Mouse (Mus musculus) midbrain, embryonic 11.5 days (tissue): ENCODE data around the gene Mrpl18. TPM values are rescaled to one million over a fixed set of nuclear protein-coding genes. Genes with fewer than 3 reads are reported as not detected.

Experiments used
- ATAC-seq: fragments of 200-750 bp; cut with Nextera tagmentation; 2 replicates; pipeline ENCODE4 v1.8.0; 2017; ENCODE audit warnings: moderate TSS enrichment, moderate library complexity; ENCODE audit not compliant: low FRiP score
- DNase-seq: peaks from one replicate; pipeline ENCODE4 v3.0.0; 2015; ENCODE audit warnings: low spot score; ENCODE audit errors: missing footprints
- H3K27ac ChIP-seq: fragments of 300-500 bp; sonication (generic); 2 replicates; pipeline ENCODE4 v1.5.1; 2014; ENCODE audit warnings: low read depth, low read length
- H3K27me3 ChIP-seq: fragments of 300-500 bp; sonication (generic); 2 replicates; pipeline ENCODE4 v1.6.1; 2014; ENCODE audit warnings: mild to moderate bottlenecking, low read length, moderate library complexity, mixed read lengths; ENCODE audit not compliant: control insufficient read depth, insufficient read depth
- H3K36me3 ChIP-seq: fragments of 300-500 bp; sonication (generic); 2 replicates; pipeline ENCODE4 v1.6.1; 2014; ENCODE audit warnings: mild to moderate bottlenecking, low read length, moderate library complexity, mixed read lengths; ENCODE audit not compliant: control insufficient read depth, insufficient read depth
- H3K4me1 ChIP-seq: fragments of 300-500 bp; sonication (generic); 2 replicates; pipeline ENCODE4 v1.6.1; 2014; ENCODE audit warnings: low read length; ENCODE audit not compliant: control insufficient read depth, insufficient read depth
- H3K4me2 ChIP-seq: fragments of 300-500 bp; sonication (generic); 2 replicates; pipeline ENCODE4 v1.6.1; 2014; ENCODE audit warnings: mild to moderate bottlenecking, moderate library complexity
- H3K4me3 ChIP-seq: fragments of 300-500 bp; sonication (generic); 2 replicates; pipeline ENCODE4 v1.5.1; 2014; ENCODE audit warnings: low read depth, low read length
- H3K9ac ChIP-seq: fragments of 300-500 bp; sonication (generic); 2 replicates; pipeline ENCODE4 v1.6.1; 2014; ENCODE audit warnings: low read length
- H3K9me3 ChIP-seq: fragments of 300-500 bp; sonication (generic); 2 replicates; pipeline ENCODE4 v1.6.1; 2016; ENCODE audit warnings: low read length; ENCODE audit not compliant: control insufficient read depth
- WGBS: fragments of 180-500 bp; shearing (Covaris S2); extraction: QIAGEN DNeasy Blood & Tissue Kit; methylation state at CpG from one replicate; pipeline ENCODE4 v1.1.7; 2014; 5-methylcytosine and 5-hydroxymethylcytosine counted together
- polyA plus RNA-seq: library from polyadenylated mRNA; unstranded; fragments of >200 nt; fragmentation: Nextera tagmentation; extraction: Ambion mirVana; gene quantifications from 2 replicates; pipeline ENCODE4 v1.2.1, GENCODE M21; 2014

Gene Mrpl18
- polyA plus RNA-seq, 1 experiment from 2014 or later = 176 TPM

DNA sequence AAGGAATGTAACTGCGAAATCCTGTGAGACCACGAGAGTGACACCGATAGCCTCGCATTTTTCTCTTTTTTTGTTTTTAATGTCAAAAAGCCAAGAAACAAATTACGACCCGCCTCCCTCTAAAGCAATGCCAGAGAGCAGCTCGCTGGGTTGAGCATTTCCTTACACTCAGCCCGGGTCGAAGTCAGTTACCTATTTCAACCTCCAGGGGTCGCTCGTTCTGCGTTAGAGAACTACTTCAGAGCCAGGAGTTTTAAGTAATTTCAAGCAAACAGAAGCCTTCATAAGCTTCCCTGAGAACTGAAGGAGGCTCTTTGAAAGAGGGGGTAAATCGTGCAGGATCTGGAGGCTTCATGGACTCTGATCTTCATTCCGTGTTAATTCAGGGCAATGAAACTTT lies 36.0 kb downstream of the Mrpl18 start:
- no peak overlapping the region for H3K4me2 ChIP-seq
- H3K27me3 ChIP-seq = no peaks in the 10 kb centered on the region
- H3K4me3 ChIP-seq = no peak overlapping the region
- H3K27ac ChIP-seq = no peak overlapping the region
- no peaks in the 10 kb centered on the region for H3K9me3 ChIP-seq
- H3K36me3 ChIP-seq = no peaks in the 10 kb centered on the region
- DNase-seq = peak; percentile 96
- WGBS = 4% methylated on average over 14 of the region's 14 CpGs
- H3K4me1 ChIP-seq = no peaks in the 10 kb centered on the region
- no peak overlapping the region for H3K9ac ChIP-seq
- peak; percentile 69; the same call in 1 of the 2 replicates for ATAC-seq

DNA sequence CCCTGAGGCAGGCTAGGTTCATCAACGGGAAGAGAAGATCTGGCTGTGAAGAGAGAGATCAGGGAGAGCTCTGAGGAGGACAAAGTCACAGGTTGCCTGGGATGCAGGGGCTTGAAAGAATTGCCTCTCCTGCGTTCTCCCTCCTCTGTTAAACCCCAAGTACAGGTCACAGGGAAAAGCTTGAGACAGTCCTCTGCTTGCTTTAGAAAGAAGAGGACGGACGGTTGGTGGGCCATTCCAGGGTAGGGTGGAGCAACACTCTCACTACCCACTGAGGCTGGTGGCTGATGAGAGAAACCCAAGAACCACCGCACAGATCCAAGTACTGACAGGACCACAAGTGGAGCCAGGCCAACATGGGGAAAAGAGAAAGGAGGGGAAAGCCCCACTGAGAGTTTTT lies 40.4 kb downstream of the Mrpl18 start, which contains the start of gene Mrgprh:
Mrgprh (plus strand) TSS at position 301 of the 400 bp plus-strand sequence.
- Histone ChIP-seq H3K9me3 (no peaks in the 10 kb centered on the region), H3K27me3 (no peaks in the 10 kb centered on the region), H3K4me1 (no peaks in the 10 kb centered on the region), H3K4me3 (no peak within 1 kb of the TSS), H3K9ac (no peak within 1 kb of the TSS), H3K27ac (no peak within 1 kb of the TSS), H3K36me3 (no peaks in the 10 kb centered on the region), H3K4me2 (no peak within 1 kb of the TSS)
- 84% methylated on average over 5 of the region's 5 CpGs for WGBS
- DNase-seq = peak; percentile 59
- ATAC-seq = no peak

DNA sequence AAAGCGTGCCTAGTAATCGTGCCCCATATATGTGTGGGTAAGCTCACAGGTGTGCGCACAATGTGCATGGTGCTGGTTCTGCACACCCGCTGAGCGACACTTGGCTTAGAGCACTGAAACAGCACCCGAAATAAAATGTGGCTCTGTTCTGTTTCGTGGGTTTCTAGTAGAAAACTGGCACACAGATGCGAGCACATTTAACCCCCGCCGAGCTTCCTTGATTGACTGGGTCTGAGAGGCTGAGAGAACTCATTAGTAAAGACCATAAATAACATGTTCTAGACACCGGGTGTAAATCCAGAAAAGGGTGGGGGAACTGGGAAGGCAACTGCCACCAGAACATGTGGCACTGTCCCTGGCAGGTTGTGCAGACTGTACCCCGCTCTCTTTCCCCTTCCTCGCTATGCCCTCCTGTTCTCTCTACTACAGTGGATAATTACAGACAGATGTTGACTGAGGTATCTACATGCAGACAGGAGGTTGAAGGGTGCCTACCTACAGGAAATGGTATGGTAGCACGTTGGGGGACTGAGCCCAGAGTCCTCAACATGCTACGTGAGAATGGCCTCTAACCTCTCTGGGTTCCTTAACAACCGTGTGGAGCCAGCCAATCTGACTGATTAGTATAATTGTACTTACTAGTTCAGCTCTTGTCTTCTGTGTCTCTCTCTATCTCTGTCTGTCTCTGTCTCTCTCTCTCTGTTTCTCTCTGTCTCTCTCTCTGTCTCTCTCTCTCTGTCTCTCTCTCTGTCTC lies 43.7 kb downstream of the Mrpl18 start:
- no peak overlapping the region for H3K9ac ChIP-seq
- H3K4me1 ChIP-seq = no peaks in the 10 kb centered on the region
- H3K36me3 ChIP-seq = no peaks in the 10 kb centered on the region
- no peak for ATAC-seq
- no peaks in the 10 kb centered on the region for H3K27me3 ChIP-seq
- 78% methylated on average over 16 of the region's 16 CpGs for WGBS
- H3K4me2 ChIP-seq = no peak overlapping the region
- H3K27ac ChIP-seq = no peak overlapping the region
- no peak overlapping the region for H3K4me3 ChIP-seq
- DNase-seq = peak; percentile 67
- H3K9me3 ChIP-seq = no peaks in the 10 kb centered on the region

DNA sequence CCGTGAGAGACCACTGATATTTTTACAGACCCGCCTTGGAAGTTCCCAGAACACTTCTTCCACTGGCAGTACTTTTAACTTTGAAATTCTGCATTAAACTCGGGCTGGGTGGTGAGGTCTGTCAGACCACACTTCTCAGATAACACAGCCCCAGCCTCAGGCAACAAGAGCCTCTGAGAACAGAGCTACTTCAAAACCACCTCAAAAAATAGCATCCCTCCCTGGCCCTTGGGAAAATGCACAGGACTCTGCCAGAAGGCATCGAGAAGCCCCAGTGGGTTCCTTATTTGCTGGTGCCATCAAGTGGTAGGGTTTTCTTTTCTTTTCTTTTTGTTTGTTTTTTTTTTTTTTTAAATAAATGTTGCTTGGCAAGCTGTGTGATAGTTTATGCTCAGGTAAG lies 47.5 kb downstream of the Mrpl18 start:
- Histone ChIP-seq H3K27me3 (no peaks in the 10 kb centered on the region), H3K4me3 (no peak overlapping the region), H3K27ac (no peak overlapping the region), H3K4me1 (no peaks in the 10 kb centered on the region), H3K9me3 (no peaks in the 10 kb centered on the region), H3K4me2 (no peak overlapping the region), H3K36me3 (no peaks in the 10 kb centered on the region), H3K9ac (no peak overlapping the region)
- ATAC-seq = no peak
- 48% methylated on average over 4 of the region's 4 CpGs for WGBS
- peak; percentile 65 for DNase-seq

DNA sequence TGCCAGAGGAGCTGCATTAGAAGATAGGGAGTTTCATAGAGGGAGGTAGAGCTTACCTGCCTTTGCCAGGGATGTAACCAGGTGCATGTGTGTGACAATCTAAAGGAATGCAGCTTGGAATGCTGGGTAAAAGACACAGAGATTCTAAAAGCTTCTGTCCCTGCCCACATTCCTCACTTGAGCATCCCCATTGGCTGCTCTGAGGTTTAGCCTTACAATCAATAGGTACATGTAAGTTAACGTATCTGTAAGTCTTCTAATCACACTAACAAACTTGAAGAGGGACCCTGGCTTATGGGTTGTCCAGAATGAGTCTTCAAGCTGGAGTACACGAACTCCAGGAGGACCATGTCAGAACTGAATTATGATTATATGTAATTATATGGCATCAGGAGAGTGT lies 48.1 kb downstream of the Mrpl18 start, which contains the start of gene Mas1:
Mas1 (minus strand) TSS at position 101 of the 400 bp plus-strand sequence.
- no peaks in the 10 kb centered on the region for H3K9me3 ChIP-seq
- ATAC-seq (no peak), DNase-seq (no peak)
- no peak within 1 kb of the TSS for H3K9ac ChIP-seq
- H3K36me3 ChIP-seq = no peaks in the 10 kb centered on the region
- H3K4me3 ChIP-seq = no peak within 1 kb of the TSS
- H3K4me1 ChIP-seq = no peaks in the 10 kb centered on the region
- no peaks in the 10 kb centered on the region for H3K27me3 ChIP-seq
- H3K4me2 ChIP-seq = no peak within 1 kb of the TSS
- no peak within 1 kb of the TSS for H3K27ac ChIP-seq
- 67% methylated on average over 2 of the region's 2 CpGs for WGBS

DNA sequence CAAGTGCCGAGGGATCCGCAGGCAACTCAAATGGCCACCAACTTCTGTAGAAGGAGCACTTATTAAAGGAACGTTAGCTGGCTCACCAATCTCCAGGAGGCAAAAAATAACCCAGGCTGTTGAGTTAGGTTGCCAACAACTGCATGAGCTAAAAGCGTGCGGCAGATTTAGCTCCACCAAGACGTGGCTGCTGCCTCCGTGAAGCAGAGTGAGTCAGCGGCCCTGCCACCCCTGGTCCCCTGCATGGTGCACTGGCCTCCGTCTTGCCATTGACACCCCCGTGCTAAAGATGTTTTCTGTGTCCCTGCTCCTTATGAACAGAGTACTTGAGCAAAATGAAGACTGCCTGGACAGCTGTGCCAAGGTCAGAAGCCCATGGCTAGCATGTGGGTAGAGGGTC lies 49.3 kb downstream of the Mrpl18 start:
- H3K4me2 ChIP-seq = no peak overlapping the region
- H3K27me3 ChIP-seq = no peaks in the 10 kb centered on the region
- DNase-seq = no peak
- H3K4me1 ChIP-seq = no peaks in the 10 kb centered on the region
- H3K27ac ChIP-seq = no peak overlapping the region
- H3K4me3 ChIP-seq = no peak overlapping the region
- no peak for ATAC-seq
- 84% methylated on average over 10 of the region's 10 CpGs for WGBS
- H3K36me3 ChIP-seq = no peaks in the 10 kb centered on the region
- no peaks in the 10 kb centered on the region for H3K9me3 ChIP-seq
- H3K9ac ChIP-seq = no peak overlapping the region

DNA sequence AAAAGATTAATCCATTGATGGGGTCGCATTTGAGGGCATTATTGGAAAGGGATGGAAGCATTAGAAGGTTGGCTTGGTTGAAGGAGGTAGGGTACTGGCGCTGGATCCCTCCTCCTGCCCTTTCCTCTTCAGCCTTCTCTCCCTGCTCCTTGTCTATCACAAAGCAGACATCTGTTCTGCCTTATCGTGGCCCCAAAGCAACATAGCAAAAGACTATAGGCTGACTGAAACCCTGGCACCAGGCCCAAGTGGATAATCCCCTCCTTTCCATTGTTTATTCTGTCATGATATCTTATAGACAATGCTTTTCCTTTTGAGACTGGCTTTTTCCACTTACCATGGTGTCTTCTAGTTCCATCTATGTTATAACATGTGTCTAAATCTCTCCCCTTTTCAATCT lies 50.7 kb downstream of the Mrpl18 start:
- no peak for ATAC-seq
- WGBS = 52% methylated on average over 3 of the region's 3 CpGs
- Histone ChIP-seq H3K4me3 (no peak overlapping the region), H3K4me1 (no peaks in the 10 kb centered on the region), H3K4me2 (no peak overlapping the region), H3K27ac (no peak overlapping the region), H3K36me3 (no peaks in the 10 kb centered on the region), H3K27me3 (no peaks in the 10 kb centered on the region), H3K9ac (no peak overlapping the region), H3K9me3 (no peaks in the 10 kb centered on the region)
- DNase-seq = no peak

DNA sequence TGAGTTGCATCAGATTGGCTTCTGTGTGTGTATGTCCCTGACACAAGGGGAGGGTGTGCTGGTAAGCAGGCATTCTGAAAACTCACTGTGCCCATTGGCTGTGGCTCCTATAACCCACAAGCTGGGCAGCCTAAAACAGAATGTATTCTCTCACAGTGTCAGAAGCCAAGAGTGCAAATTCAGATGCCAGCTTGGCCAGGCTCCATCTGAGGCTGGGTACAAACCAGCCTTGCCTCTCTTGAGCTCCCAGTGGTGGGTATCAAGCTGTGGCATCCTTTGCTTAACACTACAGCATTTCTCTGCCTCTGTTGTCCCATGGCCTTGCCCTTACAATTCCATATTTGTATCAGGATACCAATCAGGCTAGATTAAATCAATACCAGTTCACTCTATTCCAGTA lies 52.0 kb downstream of the Mrpl18 start:
- H3K4me1 ChIP-seq = no peaks in the 10 kb centered on the region
- H3K27ac ChIP-seq = no peak overlapping the region
- no peaks in the 10 kb centered on the region for H3K9me3 ChIP-seq
- DNase-seq = no peak
- no peaks in the 10 kb centered on the region for H3K27me3 ChIP-seq
- H3K36me3 ChIP-seq = no peaks in the 10 kb centered on the region
- no peak for ATAC-seq
- H3K9ac ChIP-seq = no peak overlapping the region
- H3K4me3 ChIP-seq = no peak overlapping the region
- H3K4me2 ChIP-seq = no peak overlapping the region
